8 mouse cellular contexts compared by ENCODE assay signal in genomic region chr5:113950786-113951692, GRCm38 (mm10). TPM values are rescaled to one million over a fixed set of nuclear protein-coding genes. Genes with fewer than 3 reads are reported as not detected.
DNase-seq lines count a peak whose midpoint lies in the region; ATAC-seq and TF ChIP-seq lines count a peak whose summit lies in the region.
"Had no signal": no experiment of that assay in that cellular context is flagged by ENCODE, and none has a peak within 500 bp of the region (broad histone marks: within the 10 kb centered on the region; RNA-seq: fewer than 3 reads in every experiment).

No protein-coding gene starts in this region.

- no peak for TF ChIP-seq CTCF in lung, embryonic 14.5 days (IDR thresholded peaks at IDR 0.05; ENCODE audit: low read depth)
- TF ChIP-seq CTCF in small intestine, adult 2 months (IDR thresholded peaks at IDR 0.05; ENCODE audit: extremely low read depth, insufficient read length, insufficient replicate concordance, low read depth, low read length) = no peak

- ATAC-seq in lung, embryonic 14.5 days (ENCODE audit: insufficient read depth) = no peak
- ATAC-seq in hindbrain, embryonic 13.5 days (ENCODE audit: low FRiP score) = no peak
- ATAC-seq in inflammation-experienced regulatory T-cells, adult 6 months = no peak

- peaks cover 82% of the 10 kb centered on the region for H3K36me3 ChIP-seq in lung, embryonic 14.5 days (ENCODE audit: insufficient read depth)
- H3K36me3 ChIP-seq in hindbrain, embryonic 13.5 days = peaks cover 90% of the 10 kb centered on the region
- peaks cover 54% of the 10 kb centered on the region for H3K36me3 ChIP-seq in small intestine, adult 2 months (ENCODE audit: control insufficient read depth, insufficient read depth, low read length)

- H3K27ac ChIP-seq in lung, embryonic 14.5 days (ENCODE audit: low read depth) = peak overlapping the region; percentile 56; the same call in 1 of the 2 replicates
- H3K27ac ChIP-seq in hindbrain, embryonic 13.5 days = peak overlapping the region; percentile 52
- H3K27ac ChIP-seq in small intestine, adult 2 months (ENCODE audit: insufficient read depth, low read depth, low read length) = peak overlapping the region; percentile 31; the same call in 1 of the 2 replicates

- no peak overlapping the region for H3K9ac ChIP-seq in lung, embryonic 14.5 days
- H3K9ac ChIP-seq in hindbrain, embryonic 13.5 days = peak overlapping the region; percentile 51; the same call in 1 of the 2 replicates

- 70% methylated on average over 19 of the region's 19 CpGs for WGBS in lung, embryonic 14.5 days
- WGBS in hindbrain, embryonic 13.5 days = 79% methylated on average over 19 of the region's 19 CpGs
- WGBS in small intestine, adult 2 months = 84% methylated on average over 19 of the region's 19 CpGs

- no peaks in the 10 kb centered on the region for H3K27me3 ChIP-seq in lung, embryonic 14.5 days (ENCODE audit: insufficient read depth, low read length)
- H3K27me3 ChIP-seq in hindbrain, embryonic 13.5 days = no peaks in the 10 kb centered on the region
- no peaks in the 10 kb centered on the region for H3K27me3 ChIP-seq in small intestine, adult 2 months (ENCODE audit: control insufficient read depth, insufficient read depth, low read length)

- H3K4me2 ChIP-seq in lung, embryonic 14.5 days = no peak overlapping the region
- no peak overlapping the region for H3K4me2 ChIP-seq in hindbrain, embryonic 13.5 days

- no peak for TF ChIP-seq POLR2A in small intestine, adult 2 months (IDR thresholded peaks at IDR 0.05; ENCODE audit: low read depth, low read length)

- no peak for DNase-seq in lung, embryonic 14.5 days
- no peak for DNase-seq in lung, postnatal 36 days
- peak; percentile 87 for DNase-seq in cerebellum, adult 9-11 months
- DNase-seq in retina, embryonic 14.5 days (ENCODE audit: low spot score) = no peak
- DNase-seq: heart, postnatal 10 days had no signal

- no peaks in the 10 kb centered on the region for H3K9me3 ChIP-seq in lung, embryonic 14.5 days (ENCODE audit: low read depth, low read length)
- H3K9me3 ChIP-seq in hindbrain, embryonic 13.5 days = no peaks in the 10 kb centered on the region

- H3K4me3 ChIP-seq in lung, embryonic 14.5 days (ENCODE audit: low read depth, low read length) = no peak overlapping the region
- no peak overlapping the region for H3K4me3 ChIP-seq in hindbrain, embryonic 13.5 days
- H3K4me3 ChIP-seq in small intestine, adult 2 months (ENCODE audit: low read depth, low read length) = no peak overlapping the region

- H3K4me1 ChIP-seq in lung, embryonic 14.5 days (ENCODE audit: insufficient read depth) = no peaks in the 10 kb centered on the region
- H3K4me1 ChIP-seq in hindbrain, embryonic 13.5 days (replicated peaks) = peaks cover 8% of the 10 kb centered on the region
- peaks cover 3% of the 10 kb centered on the region; the same call in 1 of the 2 replicates for H3K4me1 ChIP-seq in small intestine, adult 2 months (ENCODE audit: control insufficient read depth, insufficient read depth, insufficient read length, low read length)

RNA-seq across cellular contexts. Expression of gene Coro1c, which starts 42.5 kb away (rescaled TPM):
- polyA plus RNA-seq in lung, embryonic 14.5 days (2014; fragmentation: Nextera tagmentation; extraction: Ambion mirVana) = 151 and 165 TPM in 2 replicates
- 176 and 190 TPM in 2 replicates for polyA plus RNA-seq in hindbrain, embryonic 13.5 days (2015; fragmentation: Nextera tagmentation; extraction: Ambion mirVana)
- 68.3 and 144 TPM in 2 replicates for polyA plus RNA-seq in small intestine, adult 2 months (2012; rRNA removed)
- polyA plus RNA-seq in inflammation-experienced regulatory T-cells, adult 6 months (2017; shearing (Covaris generic)) = 10 to 100 TPM; 46.6 to 88.2 (median 57.2) TPM

RNA-seq across cellular contexts. Expression of gene Ssh1, which starts 42.7 kb away (rescaled TPM):
- polyA plus RNA-seq in lung, embryonic 14.5 days (2014; fragmentation: Nextera tagmentation; extraction: Ambion mirVana) = 25.0 and 29.9 TPM in 2 replicates
- 15.0 and 18.7 TPM in 2 replicates for polyA plus RNA-seq in hindbrain, embryonic 13.5 days (2015; fragmentation: Nextera tagmentation; extraction: Ambion mirVana)
- polyA plus RNA-seq in small intestine, adult 2 months (2012; rRNA removed) = 6.7 and 11.3 TPM in 2 replicates
- polyA plus RNA-seq in inflammation-experienced regulatory T-cells, adult 6 months (2017; shearing (Covaris generic)) = 10 to 100 TPM; 15.5 to 18.0 (median 16.9) TPM

RNA-seq across cellular contexts. Expression of gene Dao, which starts 52.5 kb away (rescaled TPM):
- not detected in 2 replicates for polyA plus RNA-seq in lung, embryonic 14.5 days (2014; fragmentation: Nextera tagmentation; extraction: Ambion mirVana)
- not detected in 2 replicates for polyA plus RNA-seq in hindbrain, embryonic 13.5 days (2015; fragmentation: Nextera tagmentation; extraction: Ambion mirVana)
- polyA plus RNA-seq in small intestine, adult 2 months (2012; rRNA removed) = 11.9 and 16.8 TPM in 2 replicates
- polyA plus RNA-seq in inflammation-experienced regulatory T-cells, adult 6 months (2017; shearing (Covaris generic)) = not detected

Comparison
In these comparisons a context has a peak if more than half of its experiments do, and no peak if none do; other contexts are left out.
1. RNA of gene Dao, which starts 52.5 kb away (polyA plus RNA-seq): 11.9 to 16.8 TPM in small intestine, adult 2 months; not detected in lung, embryonic 14.5 days, not detected in hindbrain, embryonic 13.5 days and not detected in inflammation-experienced regulatory T-cells, adult 6 months; every median in the first group is over 10 times any median in the second.
2. Peak in every context shown above with its lines, with median percentiles within 50 percentile points of each other: H3K27ac ChIP-seq.